Mouse (Mus musculus) right cerebral cortex, postnatal 4 days (tissue): Measurements from ENCODE around the gene Il9.

Source experiments
- DNase-seq: peaks from one replicate; pipeline ENCODE4 v3.0.0-alpha.2; 2022

Gene Il9

GRCm38 (mm10) chr13:56468536-56468935 lies 13.5 kb downstream of the Il9 start:
- DNase-seq = no peak

GRCm38 (mm10) chr13:56467786-56468185 lies 14.3 kb downstream of the Il9 start:
- DNase-seq = no peak

- DNase-seq = no peak
Measured at GRCm38 (mm10) chr13:56463750-56464149, 18.3 kb downstream of the Il9 start.

- no peak for DNase-seq
Measured at GRCm38 (mm10) chr13:56463261-56463660, 18.8 kb downstream of the Il9 start.

GRCm38 (mm10) chr13:56462791-56463190 lies 19.3 kb downstream of the Il9 start:
- no peak for DNase-seq

- no peak for DNase-seq
Measured at GRCm38 (mm10) chr13:56461460-56461859, 20.6 kb downstream of the Il9 start.

GRCm38 (mm10) chr13:56458001-56458400 lies 24.0 kb downstream of the Il9 start:
- no peak for DNase-seq

- DNase-seq = no peak
Measured at GRCm38 (mm10) chr13:56450035-56450434, 32.0 kb downstream of the Il9 start.

- peak; percentile 63 for DNase-seq
Measured at GRCm38 (mm10) chr13:56449239-56450030, 32.6 kb downstream of the Il9 start.

- DNase-seq = no peak
Measured at GRCm38 (mm10) chr13:56444996-56445395, 37.0 kb downstream of the Il9 start.

GRCm38 (mm10) chr13:56444112-56444511 lies 37.9 kb downstream of the Il9 start:
- DNase-seq = no peak

GRCm38 (mm10) chr13:56443411-56443810 lies 38.6 kb downstream of the Il9 start:
- no peak for DNase-seq

- DNase-seq = no peak
Measured at GRCm38 (mm10) chr13:56438211-56439075, 43.6 kb downstream of the Il9 start, which contains the start of gene Slc25a48. TSS of gene Slc25a48 (plus strand) at chr13:56438355.

GRCm38 (mm10) chr13:56435615-56436287 lies 46.3 kb downstream of the Il9 start:
- DNase-seq = no peak

- no peak for DNase-seq
Measured at GRCm38 (mm10) chr13:56434311-56434751, 47.7 kb downstream of the Il9 start.

GRCm38 (mm10) chr13:56433466-56433865 lies 48.6 kb downstream of the Il9 start:
- DNase-seq = peak; percentile 86

GRCm38 (mm10) chr13:56432496-56432895 lies 49.5 kb downstream of the Il9 start:
- no peak for DNase-seq
